Mouse (Mus musculus) G1E-ER4 (cell line): ENCODE results near the gene Pigu. TPM values are rescaled to one million over a fixed set of nuclear protein-coding genes. Genes with fewer than 3 reads are reported as not detected.

Experiments
- GATA1 ChIP-seq: IDR thresholded peaks from one replicate; pipeline ENCODE4 v1.8.0; 2012; ENCODE audit warnings: low read length, inconsistent platforms
- polyA plus RNA-seq: library from polyadenylated mRNA; stranded (reverse); fragments of >175 nt; gene quantifications from 2 replicates; pipeline ENCODE4 v1.2.3, GENCODE M21; 2012

Gene Pigu
- polyA plus RNA-seq, result 13.7 and 14.0 TPM in 2 replicates

DNA sequence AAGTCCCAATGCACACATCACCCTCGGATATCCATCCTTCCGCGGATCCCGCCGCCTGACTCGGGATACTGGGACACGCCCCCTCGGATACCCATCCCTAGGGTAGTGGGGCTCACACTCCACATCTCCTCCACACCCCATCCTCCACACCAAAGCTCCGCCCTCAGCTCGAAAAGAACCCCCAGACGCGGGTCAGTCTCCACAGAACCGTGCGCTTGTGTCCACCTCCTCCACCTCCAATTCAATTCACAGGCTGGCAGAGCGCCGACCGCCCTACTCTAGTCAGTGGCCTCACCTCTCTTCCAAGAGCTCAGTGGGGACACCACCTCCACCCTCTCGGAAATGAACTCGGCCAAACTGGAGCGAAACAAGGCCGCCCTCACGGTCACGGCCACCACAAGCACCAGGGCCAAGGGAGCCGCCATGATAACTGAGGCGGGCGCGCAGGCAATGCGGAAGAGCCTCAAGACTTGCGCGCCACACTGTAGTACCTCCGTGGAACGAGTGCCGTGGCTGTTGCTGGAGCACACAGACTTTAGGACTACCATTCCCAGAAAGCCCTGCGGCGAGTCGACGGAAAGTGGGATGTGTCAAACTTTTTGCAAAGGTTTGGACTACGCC lies at the start of gene Pigu:
Gene Pigu (minus strand): TSS at position 460 of the 621 bp plus-strand sequence.
- no peak for TF ChIP-seq GATA1

DNA sequence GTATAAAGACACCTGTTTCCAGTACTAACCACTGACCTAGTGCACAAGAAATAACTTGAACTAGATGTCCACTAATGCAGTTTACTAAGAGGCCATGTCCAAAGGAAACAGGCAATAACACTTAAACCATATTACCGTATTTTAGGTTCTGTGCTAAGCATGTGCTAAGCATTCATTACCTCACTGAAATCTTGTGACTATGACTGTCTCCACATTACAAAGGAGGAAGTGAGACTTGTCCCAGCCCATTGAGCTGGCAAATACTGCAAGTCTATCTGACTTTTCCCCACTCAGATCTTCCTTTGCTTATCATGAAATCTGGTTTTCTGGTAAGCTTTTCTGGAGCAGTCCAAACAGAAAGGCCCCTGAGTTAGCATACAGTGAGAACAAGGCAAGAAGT lies 47.4 kb upstream of the Pigu start:
- TF ChIP-seq GATA1, result no peak

DNA sequence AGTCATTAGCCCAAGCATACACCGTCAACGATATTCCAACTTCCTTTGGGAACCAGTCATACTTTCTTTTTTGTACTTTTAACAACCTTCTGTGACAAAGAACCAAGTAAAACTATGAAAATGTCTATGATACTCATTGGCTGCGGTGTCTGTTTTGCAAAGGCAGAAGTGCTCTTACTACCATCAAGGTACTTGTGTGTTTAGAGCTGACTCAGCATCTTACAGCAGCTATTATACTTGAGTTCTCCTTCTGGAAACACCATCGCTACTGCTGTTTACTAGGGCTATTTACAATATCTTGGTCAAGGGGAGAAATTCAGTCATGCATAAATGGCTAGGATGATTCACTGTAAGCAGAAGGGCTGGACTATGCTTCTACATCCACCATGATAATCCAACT lies 44.7 kb upstream of the Pigu start:
- TF ChIP-seq GATA1, result no peak

DNA sequence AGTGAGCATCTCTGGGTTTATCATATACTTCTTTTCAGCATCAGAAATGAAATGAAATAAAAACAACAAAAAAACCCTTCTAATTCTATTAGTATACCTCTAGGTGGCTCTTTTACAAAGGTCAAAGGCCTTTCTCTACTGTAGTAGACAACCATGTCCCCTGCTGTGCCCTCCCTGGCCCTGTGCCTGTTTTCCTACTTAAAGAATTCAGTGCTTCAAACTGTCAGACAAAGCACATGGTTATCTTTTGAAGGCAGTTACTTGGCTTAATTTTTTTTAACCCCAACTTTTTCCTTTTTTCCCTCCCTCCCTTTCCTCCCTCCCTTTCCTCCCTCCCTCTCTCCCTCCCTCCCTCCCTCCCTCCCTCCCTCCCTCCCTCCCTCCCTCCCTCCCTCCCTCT lies 43.0 kb upstream of the Pigu start:
- no peak for TF ChIP-seq GATA1

DNA sequence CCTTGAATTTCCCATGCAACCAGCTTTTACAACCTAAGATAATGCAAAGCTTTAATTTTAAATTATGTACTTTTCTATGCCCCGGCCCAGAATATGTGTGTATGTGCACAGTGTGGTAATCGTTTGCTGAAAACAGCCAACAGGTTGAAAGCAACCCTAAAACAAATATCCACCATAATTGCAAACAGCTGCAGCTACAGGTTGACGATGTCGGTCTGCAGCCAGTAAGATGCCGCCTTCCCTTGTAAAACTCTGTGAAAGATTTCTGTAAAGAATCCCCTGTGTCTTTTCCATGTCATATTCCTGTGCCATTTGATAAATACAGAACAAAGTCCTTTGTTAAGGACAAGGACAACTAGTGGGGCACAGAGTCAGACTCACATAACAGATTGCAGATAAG lies 37.4 kb upstream of the Pigu start:
- no peak for TF ChIP-seq GATA1

DNA sequence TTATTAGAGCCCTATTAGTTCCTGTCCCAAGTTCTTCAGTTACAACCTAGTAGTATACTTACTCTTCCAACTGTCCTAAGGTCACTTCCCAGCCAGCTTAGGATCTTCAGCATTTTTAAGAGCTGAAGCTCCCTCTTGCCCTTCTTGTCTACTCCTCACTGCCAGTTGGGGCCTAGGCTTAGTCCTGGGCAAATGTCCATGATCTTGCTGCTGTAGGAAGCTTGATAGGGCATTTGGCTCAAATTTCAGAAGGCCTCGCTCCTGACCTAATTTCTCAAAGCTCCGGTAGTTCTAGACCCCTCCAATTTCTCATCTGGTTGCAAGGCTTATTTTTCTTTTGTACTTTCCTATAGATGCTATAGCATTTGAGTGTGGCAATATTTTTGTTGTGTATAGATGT lies 31.3 kb upstream of the Pigu start:
- TF ChIP-seq GATA1, result no peak

DNA sequence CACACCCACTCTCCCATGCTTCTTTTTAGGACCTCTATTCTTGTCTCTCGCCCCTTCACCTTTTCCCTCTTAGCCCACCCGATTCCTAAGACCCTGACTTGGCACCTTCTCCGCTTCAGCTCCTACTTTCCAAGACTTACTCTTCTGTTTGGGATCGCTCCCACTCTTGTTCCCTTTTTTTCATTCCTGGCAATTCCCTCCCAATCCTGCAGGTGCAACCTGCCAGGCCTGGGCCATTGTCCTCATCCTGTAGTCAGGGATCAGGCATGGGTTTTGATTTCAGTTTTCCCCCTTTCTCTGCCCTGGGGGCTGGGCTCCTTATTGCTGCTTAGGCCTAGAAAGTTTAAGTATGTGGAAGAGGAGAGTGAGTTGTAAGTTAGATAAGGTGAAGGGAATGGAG lies 29.8 kb upstream of the Pigu start:
- TF ChIP-seq GATA1, result no peak

DNA sequence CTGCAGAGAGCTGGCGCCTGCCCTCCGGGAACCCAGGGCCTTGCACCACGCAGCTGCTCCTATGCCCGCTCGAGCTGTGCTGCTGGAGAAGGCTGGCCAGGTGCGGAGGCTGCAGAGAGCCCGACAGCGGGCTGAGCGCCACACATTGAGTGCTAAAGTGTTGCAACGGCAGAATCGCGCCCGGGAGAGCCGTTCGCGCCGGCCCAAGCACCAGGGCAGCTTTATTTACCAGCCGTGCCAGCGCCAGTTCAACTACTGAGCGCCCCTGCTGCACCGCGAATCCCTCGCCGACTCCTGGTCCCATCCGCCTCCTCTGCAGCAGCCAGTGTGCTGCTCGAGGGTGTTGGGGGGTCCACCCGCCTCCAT lies 29.3 kb upstream of the Pigu start:
- no peak for TF ChIP-seq GATA1

DNA sequence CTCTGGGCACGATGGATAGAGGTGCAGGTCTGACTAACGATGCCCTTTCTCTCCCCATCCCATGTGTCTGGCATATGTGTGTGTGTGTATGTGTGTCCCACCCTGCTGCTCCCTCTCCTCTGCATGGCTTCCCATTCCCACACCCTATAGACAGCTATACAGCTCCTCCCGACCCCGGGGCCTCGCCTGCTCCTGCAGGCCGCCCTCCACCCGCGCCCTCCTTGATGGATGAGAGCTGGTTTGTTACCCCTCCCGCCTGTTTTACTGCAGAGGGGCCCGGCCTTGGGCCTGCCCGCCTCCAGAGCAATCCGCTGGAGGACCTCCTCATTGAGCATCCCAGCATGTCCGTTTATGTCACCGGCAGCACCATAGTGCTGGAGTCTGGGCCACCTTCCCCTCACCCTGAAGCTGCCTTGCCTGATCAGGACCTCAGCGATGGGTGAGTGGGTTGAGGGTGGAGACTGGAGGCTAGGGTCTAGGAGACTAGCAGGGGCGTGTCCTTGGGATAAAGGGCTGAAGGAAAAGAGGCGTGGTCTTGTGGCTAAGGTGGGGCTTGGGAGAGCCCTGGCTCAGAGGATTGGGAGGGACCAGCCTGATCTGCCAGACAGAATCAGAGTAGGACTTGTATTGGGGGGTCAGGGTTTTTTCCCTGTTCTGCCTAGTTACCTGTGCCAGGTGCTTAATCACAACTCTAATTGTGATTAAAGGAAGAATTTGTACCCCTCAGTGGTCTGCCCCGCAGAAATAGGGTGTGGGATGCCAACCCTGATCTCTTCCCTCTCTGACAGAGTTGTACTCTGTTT lies 28.7 kb upstream of the Pigu start:
- no peak for TF ChIP-seq GATA1

DNA sequence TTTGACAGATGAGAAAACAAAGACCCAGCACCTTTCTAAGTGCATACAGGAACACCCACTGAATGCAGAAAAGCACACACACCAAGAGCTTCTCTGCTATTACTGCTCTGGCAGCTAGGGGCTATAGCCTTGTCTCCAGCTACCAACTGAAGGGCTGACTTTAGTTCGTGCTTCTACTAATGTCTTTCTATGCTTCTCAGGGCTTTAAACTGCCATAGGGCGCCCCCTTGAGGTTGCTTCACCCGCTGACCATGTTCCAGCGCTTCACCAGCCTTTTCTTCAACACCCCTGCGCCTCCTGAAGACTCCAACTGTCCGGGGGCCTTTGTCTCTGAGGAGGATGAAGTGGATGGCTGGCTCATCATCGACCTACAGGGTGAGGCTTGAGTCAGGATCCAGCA lies 27.9 kb upstream of the Pigu start:
- TF ChIP-seq GATA1, result no peak

DNA sequence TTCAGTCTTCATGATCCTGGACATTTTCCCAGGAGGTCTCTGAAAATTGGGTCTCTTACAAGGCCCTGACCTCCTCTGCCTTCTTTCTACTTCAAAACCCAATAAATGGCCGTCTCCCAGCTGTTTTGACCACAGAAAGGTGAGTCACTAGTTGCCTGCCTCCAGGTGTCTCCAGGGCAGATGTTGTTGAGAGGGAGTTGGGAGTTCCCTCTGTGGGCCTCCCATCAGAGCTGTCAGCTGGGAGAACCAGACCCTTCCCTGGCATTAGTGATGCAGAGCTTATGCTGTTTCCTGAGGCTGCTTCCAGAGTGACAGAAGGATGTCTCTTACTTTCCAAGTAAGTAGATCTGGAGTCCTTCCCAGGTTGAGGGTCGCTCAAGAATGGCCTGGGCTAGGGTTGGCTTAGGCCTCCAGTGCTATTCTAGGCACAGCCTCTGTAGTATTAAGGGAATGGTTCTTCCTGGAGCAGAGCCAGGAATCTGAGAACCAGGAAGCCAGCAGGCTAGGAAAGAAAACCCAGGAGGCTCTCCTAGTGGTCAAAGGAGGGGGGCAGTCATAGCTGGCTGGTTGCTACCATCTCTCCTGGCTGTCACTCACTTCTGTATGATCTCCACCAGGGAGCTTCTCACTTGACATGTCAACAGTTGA lies 25.7 kb upstream of the Pigu start:
- TF ChIP-seq GATA1, result no peak

DNA sequence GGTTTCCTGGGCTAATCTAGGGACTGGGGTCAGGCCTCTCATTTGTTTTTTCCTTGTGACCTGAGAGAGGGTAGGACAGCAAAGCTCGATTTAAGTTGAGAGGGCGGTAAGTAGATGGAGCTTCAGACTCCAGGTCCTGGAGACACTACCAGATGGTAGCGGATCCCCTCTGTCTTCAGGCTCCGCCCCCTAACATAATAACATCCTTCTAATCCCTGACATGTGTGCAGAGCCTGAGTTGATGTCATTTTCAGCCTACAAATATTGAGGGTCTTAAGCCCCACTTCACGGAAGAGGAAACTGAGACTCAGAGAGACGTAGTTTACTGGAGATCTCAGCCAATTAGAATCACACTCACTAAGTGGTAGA lies 25.1 kb upstream of the Pigu start:
- TF ChIP-seq GATA1, result no peak

DNA sequence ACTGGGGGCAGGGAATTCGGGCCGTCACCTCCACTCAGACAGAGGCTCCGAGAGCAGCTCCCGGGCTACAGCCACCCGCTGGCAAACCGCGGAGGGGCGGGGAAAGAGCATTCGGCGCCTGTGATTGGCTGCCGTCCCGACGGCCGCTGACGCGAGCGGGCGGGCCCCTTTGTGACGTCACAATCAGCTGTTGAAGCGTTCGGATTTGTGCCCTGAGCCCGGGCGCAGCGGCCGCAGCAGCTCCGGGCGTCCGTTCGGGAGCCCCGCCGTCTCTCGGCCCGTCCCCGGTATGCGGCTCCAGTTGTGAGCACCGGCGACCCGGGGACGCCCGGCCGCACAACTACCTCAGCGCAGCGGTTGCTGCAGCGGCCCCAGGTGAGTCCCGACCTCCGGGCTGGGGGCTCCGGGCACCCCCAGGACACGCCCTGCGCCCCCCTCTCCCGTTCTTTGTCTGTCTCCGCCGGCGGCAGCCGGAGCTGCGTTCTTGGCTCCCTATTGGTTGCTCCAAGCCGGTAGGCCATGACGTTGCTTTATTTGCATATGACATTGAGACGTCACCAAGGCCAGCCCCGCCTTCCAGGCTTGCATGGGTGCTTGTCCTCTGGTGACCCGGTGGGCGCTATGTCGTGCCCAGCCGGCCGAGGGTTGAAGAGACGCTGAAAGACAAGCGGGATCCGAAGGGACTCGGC lies 24.6 kb upstream of the Pigu start:
- TF ChIP-seq GATA1, result no peak

DNA sequence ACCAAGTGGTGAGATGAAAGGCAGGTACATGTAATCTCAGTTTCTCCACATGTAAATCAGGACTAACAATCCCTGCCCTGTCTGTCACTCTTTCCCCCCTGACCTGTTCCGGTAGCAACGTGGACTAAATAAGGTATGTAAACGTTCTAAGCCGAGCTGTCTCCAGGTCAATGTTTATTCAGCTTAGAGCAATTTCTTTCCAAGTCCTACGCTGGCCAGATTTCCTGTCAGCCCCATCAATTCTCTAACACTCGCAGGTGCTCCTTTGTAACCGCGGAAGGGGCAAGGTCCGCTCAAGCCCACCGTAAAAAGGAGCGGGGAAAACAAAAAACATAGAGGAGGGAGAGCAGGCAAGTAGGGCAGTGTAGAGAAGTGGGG lies 23.8 kb upstream of the Pigu start:
- TF ChIP-seq GATA1, result no peak

DNA sequence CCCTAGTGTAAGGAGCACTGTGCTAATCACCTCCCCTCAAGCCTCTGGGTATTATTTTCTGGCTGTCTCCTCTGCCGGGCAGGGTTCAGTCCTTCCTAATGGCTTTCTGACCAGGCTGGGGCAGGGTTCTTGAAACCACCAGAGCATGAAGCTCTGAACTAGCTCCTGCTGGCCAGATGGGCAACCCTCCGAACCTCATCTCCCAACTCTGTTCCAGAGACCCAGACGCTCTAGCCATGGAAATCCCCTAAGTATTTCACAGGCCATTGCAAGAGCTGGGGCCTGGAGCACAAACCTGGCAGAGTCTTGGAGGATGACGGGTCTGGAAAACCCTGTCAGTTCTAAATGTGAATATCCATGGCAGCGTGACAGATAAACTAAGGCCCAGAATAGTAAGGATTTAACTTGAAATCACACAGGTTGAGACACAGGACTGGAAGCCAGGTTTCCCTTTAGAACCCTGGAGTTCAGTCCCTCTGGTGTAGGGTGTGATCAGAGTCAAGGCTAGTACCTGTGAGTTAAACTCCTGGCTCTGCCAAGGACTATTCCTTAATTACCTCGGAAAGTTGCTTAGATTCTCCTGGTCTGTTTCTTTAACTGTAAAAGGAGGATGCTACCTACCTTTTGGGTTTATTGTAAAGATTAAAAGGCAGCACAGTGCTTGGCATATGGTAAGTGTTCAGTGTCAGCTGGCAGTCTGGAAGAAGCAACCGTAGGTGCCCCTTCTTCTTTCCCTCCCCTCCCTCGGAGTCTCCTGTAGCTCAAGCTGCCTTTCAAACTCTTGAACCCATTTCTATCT lies 23.2 kb upstream of the Pigu start, which contains the start of gene Trp53inp2:
Gene Trp53inp2 (plus strand): TSS at position 799 of the 799 bp plus-strand sequence.
- TF ChIP-seq GATA1, result no peak
